Mouse (Mus musculus): ENCODE data around the gene Ubl3. TPM values are rescaled to one million over a fixed set of nuclear protein-coding genes. Genes with fewer than 3 reads are reported as not detected.

Ubl3 gene
- total RNA-seq, 2 experiments from 2014 or later, result 93.3 to 122 TPM

GRCm38 (mm10) chr5:148533924-148534323, 18.7 kb downstream of the Ubl3 start:
- no peak for ATAC-seq (ENCODE audit: poor library complexity, severe bottlenecking)

- ATAC-seq (ENCODE audit: poor library complexity, severe bottlenecking), result no peak
Measured at GRCm38 (mm10) chr5:148532201-148532600, 20.4 kb downstream of the Ubl3 start.

- no peak for ATAC-seq (ENCODE audit: poor library complexity, severe bottlenecking)
Measured at GRCm38 (mm10) chr5:148527632-148528031, 25.0 kb downstream of the Ubl3 start.

GRCm38 (mm10) chr5:148526631-148527030, 26.0 kb downstream of the Ubl3 start:
- no peak for ATAC-seq (ENCODE audit: poor library complexity, severe bottlenecking)

- ATAC-seq (ENCODE audit: poor library complexity, severe bottlenecking), result no peak
Measured at GRCm38 (mm10) chr5:148523202-148523971, 29.2 kb downstream of the Ubl3 start.

GRCm38 (mm10) chr5:148522378-148522777, 30.2 kb downstream of the Ubl3 start:
- no peak for ATAC-seq (ENCODE audit: poor library complexity, severe bottlenecking)

GRCm38 (mm10) chr5:148517445-148517844, 35.1 kb downstream of the Ubl3 start:
- ATAC-seq (ENCODE audit: poor library complexity, severe bottlenecking), result no peak

GRCm38 (mm10) chr5:148512042-148512640, 40.4 kb downstream of the Ubl3 start:
- no peak for ATAC-seq (ENCODE audit: poor library complexity, severe bottlenecking)

GRCm38 (mm10) chr5:148510265-148510664, 42.3 kb downstream of the Ubl3 start:
- ATAC-seq (ENCODE audit: poor library complexity, severe bottlenecking), result no peak

- ATAC-seq (ENCODE audit: poor library complexity, severe bottlenecking), result peak; percentile 66
Measured at GRCm38 (mm10) chr5:148509731-148510130, 42.9 kb downstream of the Ubl3 start.

- peak; percentile 91 for ATAC-seq (ENCODE audit: poor library complexity, severe bottlenecking)
Measured at GRCm38 (mm10) chr5:148508901-148509604, 43.5 kb downstream of the Ubl3 start.

- no peak for ATAC-seq (ENCODE audit: poor library complexity, severe bottlenecking)
Measured at GRCm38 (mm10) chr5:148505381-148505780, 47.2 kb downstream of the Ubl3 start.

- ATAC-seq (ENCODE audit: poor library complexity, severe bottlenecking), result no peak
Measured at GRCm38 (mm10) chr5:148502237-148502636, 50.4 kb downstream of the Ubl3 start.

- no peak for ATAC-seq (ENCODE audit: poor library complexity, severe bottlenecking)
Measured at GRCm38 (mm10) chr5:148501228-148501957, 51.2 kb downstream of the Ubl3 start.

- peak; percentile 43 for ATAC-seq (ENCODE audit: poor library complexity, severe bottlenecking)
Measured at GRCm38 (mm10) chr5:148500516-148500915, 52.1 kb downstream of the Ubl3 start.

GRCm38 (mm10) chr5:148499616-148500015, 53.0 kb downstream of the Ubl3 start:
- ATAC-seq (ENCODE audit: poor library complexity, severe bottlenecking), result 0 out of 2 replicates have a peak, but pooled peaks have one; percentile 16

GRCm38 (mm10) chr5:148495991-148496390, 56.6 kb downstream of the Ubl3 start:
- ATAC-seq (ENCODE audit: poor library complexity, severe bottlenecking), result no peak

- ATAC-seq (ENCODE audit: poor library complexity, severe bottlenecking), result peak; percentile 82
Measured at GRCm38 (mm10) chr5:148495173-148495572, 57.4 kb downstream of the Ubl3 start.

GRCm38 (mm10) chr5:148494249-148494648, 58.3 kb downstream of the Ubl3 start:
- no peak for ATAC-seq (ENCODE audit: poor library complexity, severe bottlenecking)

GRCm38 (mm10) chr5:148493025-148493424, 59.6 kb downstream of the Ubl3 start:
- peak; percentile 31 for ATAC-seq (ENCODE audit: poor library complexity, severe bottlenecking)

GRCm38 (mm10) chr5:148490391-148490790, 62.2 kb downstream of the Ubl3 start:
- no peak for ATAC-seq (ENCODE audit: poor library complexity, severe bottlenecking)

Data from megakaryocyte, adult 5-6 weeks (primary cell).